Mouse (Mus musculus) heart, postnatal 0 days (tissue): ENCODE results near the gene Coro1c.

Experiments
- CTCF ChIP-seq: IDR thresholded peaks from 2 replicates; pipeline ENCODE4 v1.5.1; 2016; ENCODE audit warnings: antibody characterized with exemption, control low read depth, low read depth
- EP300 ChIP-seq: IDR thresholded peaks from 2 replicates; pipeline ENCODE4 v1.6.1; 2016; ENCODE audit warnings: antibody characterized with exemption, low read depth

DNA sequence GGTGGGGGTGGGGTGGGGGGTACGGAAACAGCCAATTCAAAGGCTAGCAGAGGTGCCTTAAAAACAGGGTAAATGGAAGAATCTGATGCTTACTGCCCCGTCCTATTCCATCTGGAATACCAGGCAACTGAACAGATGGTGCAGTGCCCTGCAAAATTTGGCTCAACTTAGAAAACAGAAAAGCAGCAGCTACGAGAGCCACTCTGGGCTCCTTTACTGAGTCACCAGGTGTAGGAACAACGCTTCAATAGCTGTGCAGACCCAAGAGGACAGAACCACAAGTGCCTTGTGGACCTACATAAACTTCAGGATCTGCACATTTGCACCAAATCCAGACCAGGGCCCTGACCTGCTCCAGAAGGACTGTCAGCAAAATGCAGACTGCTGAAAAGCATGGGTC, 46.1 kb downstream of the Coro1c start:
- no peak for TF ChIP-seq CTCF
- no peak for TF ChIP-seq EP300
